Mouse (Mus musculus): Measurements from ENCODE around the gene Klhl10.

- 0 out of 2 replicates have a peak, but pooled peaks have one; percentile 6 for TF ChIP-seq CTCF (IDR thresholded peaks at IDR 0.05; ENCODE audit: low read depth, low read length)
- TF ChIP-seq POLR2A (IDR thresholded peaks at IDR 0.05; ENCODE audit: extremely low read depth, insufficient read depth, low read length): no peak
Measured at GRCm38 (mm10) chr11:100485801-100486538, 44.3 kb downstream of the Klhl10 start.

All from liver, adult 2 months (tissue).